Mouse (Mus musculus) limb, embryonic 13.5 days (tissue): ENCODE measurements at regions not wholly inside any gene's neighbourhood (a gene's known extent, or its start where the extent isn't known, plus 50 kb on each side); places are given as distances from the start of the nearest gene placed in this dataset.

ENCODE experiments used
- ATAC-seq: fragments of 200-750 bp; cut with Nextera tagmentation; 2 replicates; pipeline ENCODE4 v1.8.0; 2017; ENCODE audit warnings: low read depth, moderate number of reproducible peaks, moderate TSS enrichment; ENCODE audit not compliant: low FRiP score
- H3K27ac ChIP-seq: fragments of 300-500 bp; sonication (generic); 2 replicates; pipeline ENCODE4 v1.5.1; 2015; ENCODE audit warnings: inconsistent platforms, mild to moderate bottlenecking, moderate library complexity
- H3K27me3 ChIP-seq: fragments of 300-500 bp; sonication (generic); 2 replicates; pipeline ENCODE4 v1.6.1; 2015; ENCODE audit warnings: mild to moderate bottlenecking, inconsistent platforms
- H3K36me3 ChIP-seq: fragments of 300-500 bp; sonication (generic); 2 replicates; pipeline ENCODE4 v1.6.1; 2015; ENCODE audit warnings: inconsistent platforms, mild to moderate bottlenecking, moderate library complexity
- H3K4me1 ChIP-seq: fragments of 300-500 bp; sonication (generic); 2 replicates; pipeline ENCODE4 v1.6.1; 2015; ENCODE audit warnings: inconsistent platforms
- H3K4me2 ChIP-seq: fragments of 300-500 bp; sonication (generic); replicated peaks from 2 replicates; pipeline ENCODE4 v1.6.1; 2015; ENCODE audit warnings: inconsistent platforms, mild to moderate bottlenecking, moderate library complexity
- H3K4me3 ChIP-seq: fragments of 300-500 bp; sonication (generic); 2 replicates; pipeline ENCODE4 v1.5.1; 2015; ENCODE audit warnings: moderate library complexity, mild to moderate bottlenecking, inconsistent platforms
- H3K9ac ChIP-seq: fragments of 300-500 bp; sonication (generic); 2 replicates; pipeline ENCODE4 v1.6.1; 2015; ENCODE audit warnings: mild to moderate bottlenecking, inconsistent platforms
- H3K9me3 ChIP-seq: fragments of 300-500 bp; sonication (generic); 2 replicates; pipeline ENCODE4 v1.6.1; 2016; ENCODE audit warnings: inconsistent platforms
- WGBS: fragments of 180-500 bp; shearing (Covaris S2); methylation state at CpG from one replicate; pipeline ENCODE4 v1.1.7; 2015; 5-methylcytosine and 5-hydroxymethylcytosine counted together

DNA sequence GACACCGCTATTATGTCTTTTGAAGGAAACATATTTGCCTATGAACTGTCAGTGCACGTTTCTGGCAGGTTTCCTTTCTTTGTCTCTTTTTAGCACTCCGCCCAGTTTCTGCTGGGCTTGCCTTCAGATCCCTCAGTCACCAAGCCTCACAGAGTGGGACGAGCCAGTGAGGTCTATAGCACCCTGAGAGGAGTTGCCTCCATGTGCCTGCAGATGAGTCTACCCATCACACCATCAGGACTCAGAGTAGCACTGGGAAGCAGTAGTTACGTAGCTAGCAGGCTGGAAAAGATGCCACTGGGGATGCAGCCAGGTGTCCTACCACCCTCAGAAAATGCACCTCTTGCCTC, 141.5 kb upstream of the Smim15 start:
- H3K9me3 ChIP-seq = no peaks in the 10 kb centered on the region
- no peaks in the 10 kb centered on the region for H3K27me3 ChIP-seq
- H3K4me2 ChIP-seq = no peak overlapping the region
- WGBS = 85% methylated on average over 5 of the region's 5 CpGs
- no peaks in the 10 kb centered on the region for H3K36me3 ChIP-seq
- peaks cover 24% of the 10 kb centered on the region for H3K4me1 ChIP-seq
- no peak for ATAC-seq
- H3K9ac ChIP-seq = no peak overlapping the region
- no peak overlapping the region for H3K27ac ChIP-seq
- no peak overlapping the region for H3K4me3 ChIP-seq

DNA sequence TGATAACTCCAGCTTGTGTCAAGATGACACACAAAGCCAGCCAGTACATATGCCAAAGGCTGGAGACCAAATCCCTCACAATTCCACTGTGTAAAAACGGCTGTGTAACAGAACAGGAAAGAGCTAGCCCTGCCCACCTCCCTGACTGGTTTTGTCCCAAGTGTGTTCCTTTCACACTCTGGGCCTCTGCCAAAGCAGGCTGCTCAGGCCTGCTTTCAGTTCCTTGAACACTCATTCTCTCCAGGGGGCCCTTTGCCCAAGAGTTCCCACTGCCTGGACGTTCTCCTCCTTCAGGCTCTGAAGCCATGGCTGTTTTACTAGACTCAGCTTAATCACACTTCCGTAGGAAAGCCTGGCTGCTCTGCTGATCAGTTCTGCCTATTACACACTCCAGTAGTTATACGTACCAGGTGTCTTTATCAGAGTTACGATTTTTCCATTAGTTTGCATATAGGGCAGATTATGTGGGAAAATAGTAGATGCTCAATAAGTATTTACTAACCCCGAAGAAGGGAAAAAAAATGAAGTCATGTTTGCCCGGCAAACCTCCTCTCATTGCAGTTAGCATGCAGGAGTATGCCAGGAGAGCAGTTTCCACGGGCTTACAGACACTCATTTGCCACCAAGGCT, 144.5 kb upstream of the Smim15 start:
- peak; percentile 73; the same call in 1 of the 2 replicates for ATAC-seq
- 32% methylated on average over 8 of the region's 8 CpGs for WGBS
- Histone ChIP-seq H3K36me3 (no peaks in the 10 kb centered on the region), H3K9ac (no peak overlapping the region), H3K4me2 (no peak overlapping the region), H3K9me3 (no peaks in the 10 kb centered on the region), H3K27me3 (no peaks in the 10 kb centered on the region), H3K4me1 (peaks cover 24% of the 10 kb centered on the region), H3K27ac (peak overlapping the region; percentile 44; the same call in 1 of the 2 replicates), H3K4me3 (no peak overlapping the region)

- Histone ChIP-seq H3K4me1 (peaks cover 10% of the 10 kb centered on the region), H3K4me2 (no peak overlapping the region), H3K9ac (no peak overlapping the region), H3K4me3 (no peak overlapping the region), H3K27ac (no peak overlapping the region), H3K36me3 (no peaks in the 10 kb centered on the region), H3K27me3 (peaks cover 8% of the 10 kb centered on the region), H3K9me3 (no peaks in the 10 kb centered on the region)
- 58% methylated on average over 1 of the region's 1 CpGs for WGBS
- ATAC-seq = no peak
Observed at GRCm38 (mm10) chr13:107897646-107898045, 146.6 kb upstream of the Smim15 start.

DNA sequence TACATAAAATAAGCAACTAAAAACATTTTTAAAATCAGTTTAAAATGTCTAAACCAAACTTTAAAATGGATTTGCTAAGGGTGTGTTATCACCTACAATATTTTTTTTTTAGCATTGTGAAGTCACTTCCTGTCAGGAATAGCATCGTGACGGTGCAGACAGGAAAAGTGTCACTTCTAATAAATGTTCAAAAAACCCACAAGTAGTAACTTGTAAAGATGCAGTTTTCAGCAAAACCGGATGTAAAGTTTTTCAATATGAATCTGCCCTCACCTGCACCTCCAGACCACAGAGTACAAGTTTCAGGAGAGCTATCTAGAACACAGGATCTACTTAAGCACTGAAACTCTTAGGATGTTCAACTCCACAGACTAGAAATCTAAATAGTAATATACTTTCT, 147.1 kb upstream of the Smim15 start:
- Histone ChIP-seq H3K4me3 (no peak overlapping the region), H3K4me1 (peaks cover 12% of the 10 kb centered on the region), H3K9ac (no peak overlapping the region), H3K27me3 (peaks cover 12% of the 10 kb centered on the region), H3K9me3 (no peaks in the 10 kb centered on the region), H3K4me2 (no peak overlapping the region), H3K36me3 (no peaks in the 10 kb centered on the region), H3K27ac (no peak overlapping the region)
- 71% methylated on average over 3 of the region's 3 CpGs for WGBS
- ATAC-seq = no peak

DNA sequence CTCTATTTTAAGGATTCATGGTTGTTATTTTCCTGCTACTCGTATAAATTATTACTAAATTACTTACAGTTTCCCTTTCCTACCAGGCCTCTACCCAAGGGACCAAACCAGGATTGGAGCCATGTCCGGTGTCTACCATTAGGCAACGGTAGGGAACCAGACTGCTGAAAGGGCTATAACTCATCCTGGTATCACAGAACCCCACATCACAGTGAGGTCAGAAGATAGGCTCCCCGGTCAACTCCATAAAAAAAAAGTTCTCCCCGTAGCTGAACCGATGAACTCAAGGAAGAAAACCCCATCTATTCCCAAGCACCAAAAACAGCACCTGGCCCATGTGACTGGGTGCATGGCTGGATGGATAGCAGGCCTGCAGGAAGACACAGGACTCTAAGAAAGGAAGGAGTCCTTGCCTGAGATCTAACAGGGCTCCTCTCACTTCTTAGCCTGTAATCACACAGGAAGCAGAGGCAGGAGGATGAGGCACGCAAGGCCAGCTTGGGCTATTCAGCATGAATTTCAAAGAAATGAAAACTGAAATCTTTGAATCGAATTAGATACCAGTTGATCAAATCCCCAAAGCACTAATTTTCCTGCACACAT, 150.6 kb upstream of the Smim15 start:
- 86% methylated on average over 8 of the region's 8 CpGs for WGBS
- H3K4me1 ChIP-seq = peaks cover 12% of the 10 kb centered on the region
- no peak for ATAC-seq

GRCm38 (mm10) chr13:107893081-107893480, 151.2 kb upstream of the Smim15 start:
- Histone ChIP-seq H3K27ac (no peak overlapping the region), H3K4me2 (no peak overlapping the region), H3K27me3 (peaks cover 13% of the 10 kb centered on the region), H3K4me1 (peaks cover 14% of the 10 kb centered on the region), H3K9me3 (no peaks in the 10 kb centered on the region), H3K4me3 (no peak overlapping the region), H3K36me3 (no peaks in the 10 kb centered on the region), H3K9ac (no peak overlapping the region)
- 85% methylated on average over 4 of the region's 4 CpGs for WGBS
- no peak for ATAC-seq

More for the DNA sequence above, 150.6 kb upstream of the Smim15 start:
- no peak overlapping the region for H3K27ac ChIP-seq
- no peak overlapping the region for H3K4me2 ChIP-seq
- no peaks in the 10 kb centered on the region for H3K9me3 ChIP-seq
- no peak overlapping the region for H3K9ac ChIP-seq
- no peak overlapping the region for H3K4me3 ChIP-seq
- peaks cover 13% of the 10 kb centered on the region for H3K27me3 ChIP-seq
- no peaks in the 10 kb centered on the region for H3K36me3 ChIP-seq

- Histone ChIP-seq H3K27ac (no peak overlapping the region), H3K36me3 (no peaks in the 10 kb centered on the region), H3K4me1 (peaks cover 24% of the 10 kb centered on the region), H3K9me3 (no peaks in the 10 kb centered on the region), H3K27me3 (peaks cover 16% of the 10 kb centered on the region), H3K4me2 (peak overlapping the region; percentile 88), H3K9ac (peak overlapping the region; percentile 79), H3K4me3 (peak overlapping the region; percentile 80)
- WGBS = 13% methylated on average over 11 of the region's 11 CpGs
- no peak for ATAC-seq
Observed at GRCm38 (mm10) chr13:107891946-107892345, 152.3 kb upstream of the Smim15 start.

DNA sequence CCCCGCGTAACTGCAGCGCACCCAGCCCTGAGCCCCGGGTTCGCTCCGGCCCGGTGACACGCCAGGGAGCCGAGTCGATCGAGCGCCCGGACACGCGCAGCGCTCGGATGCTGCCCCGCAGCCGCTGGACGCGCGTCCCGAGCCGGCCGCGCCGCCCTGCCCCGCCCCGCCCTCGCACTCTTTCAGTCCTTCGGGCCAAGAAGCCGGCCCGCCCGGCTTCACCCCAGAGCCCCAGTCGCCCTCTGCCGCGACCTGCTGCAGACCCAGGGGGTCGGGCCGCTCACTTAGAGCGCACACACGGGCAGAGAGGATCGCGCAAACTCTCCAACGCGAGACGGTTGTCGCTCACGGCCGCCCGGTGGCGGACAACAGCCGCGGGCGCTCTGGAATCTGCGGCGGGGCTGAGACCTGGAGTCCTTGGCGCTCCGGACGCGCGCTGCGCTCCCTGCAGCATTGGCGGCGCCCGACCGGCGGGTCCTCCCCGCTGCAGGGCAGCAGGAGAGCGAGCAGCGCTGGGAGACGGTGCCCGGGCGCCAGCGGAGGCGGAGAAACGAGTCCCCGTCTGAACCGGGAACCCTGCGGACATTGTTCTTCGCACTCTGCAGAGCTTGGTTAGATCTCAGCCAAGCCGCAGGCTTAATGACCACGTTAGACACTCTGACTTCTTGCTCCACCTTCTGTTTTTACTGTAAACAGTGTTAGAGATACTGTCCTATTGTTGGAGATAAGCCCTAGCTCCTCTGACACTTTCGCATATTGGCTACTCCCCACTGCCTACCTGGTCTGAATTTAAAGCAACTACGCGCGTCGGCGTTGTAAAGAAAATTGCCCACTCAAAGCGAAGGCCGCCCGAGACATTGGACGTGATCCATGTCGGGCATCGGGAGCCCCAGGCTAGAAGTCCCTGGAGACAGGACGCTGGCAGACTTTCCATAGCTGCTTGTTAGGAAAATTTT, 153.1 kb upstream of the Smim15 start:
- peak overlapping the region; percentile 94 for H3K27ac ChIP-seq
- under 1% methylated on average over 95 of the region's 95 CpGs for WGBS
- peak; percentile 2 for ATAC-seq

DNA sequence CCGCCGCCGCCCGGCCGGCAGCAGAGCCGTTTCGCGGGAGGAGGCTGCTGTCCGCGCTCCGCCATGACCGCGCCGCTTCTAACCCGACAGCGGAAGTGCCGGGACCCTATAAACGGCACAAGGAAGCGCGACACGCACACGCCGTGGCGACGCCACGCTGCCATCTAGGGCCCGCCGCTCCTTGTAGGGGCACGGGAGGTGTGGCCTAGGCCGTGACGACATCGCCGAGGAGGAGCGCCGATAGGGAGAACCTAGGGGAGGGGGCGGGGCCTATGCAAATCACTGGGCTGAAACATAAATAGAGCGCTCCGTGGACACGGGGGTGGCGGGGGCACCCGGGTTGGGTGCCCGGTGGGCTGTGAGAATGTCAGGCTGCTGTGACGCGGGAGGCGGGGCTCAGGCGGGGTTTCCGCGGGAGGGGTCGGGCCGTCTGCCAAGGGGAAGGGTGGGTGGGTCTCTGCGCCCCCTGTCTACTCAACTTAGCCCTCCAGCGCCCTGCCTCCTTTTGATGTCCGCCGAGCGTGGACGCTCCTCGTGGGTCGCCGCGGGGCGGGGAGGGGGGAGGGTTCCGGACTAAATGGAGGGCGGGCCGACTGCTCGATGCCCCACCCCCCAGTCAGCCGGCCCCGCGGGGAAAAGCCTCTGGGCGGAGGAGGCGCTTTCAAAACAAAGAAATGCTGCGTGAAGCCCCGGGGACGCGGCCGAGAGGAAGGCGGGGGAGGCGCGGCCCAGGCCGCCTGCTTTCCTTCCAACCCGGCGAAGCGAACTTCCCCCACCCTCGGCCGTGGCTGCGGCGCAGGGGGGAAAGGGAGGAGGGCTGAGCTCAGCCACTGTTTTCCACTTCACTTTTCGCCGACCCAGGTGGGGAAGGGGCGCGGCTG, 154.0 kb upstream of the Smim15 start:
- under 1% methylated on average over 88 of the region's 90 CpGs for WGBS
- Histone ChIP-seq H3K4me3 (peak overlapping the region; percentile 80), H3K4me2 (peak overlapping the region; percentile 88), H3K27ac (peak overlapping the region; percentile 94), H3K36me3 (no peaks in the 10 kb centered on the region), H3K9ac (peak overlapping the region; percentile 80), H3K27me3 (peaks cover 16% of the 10 kb centered on the region), H3K4me1 (peaks cover 28% of the 10 kb centered on the region), H3K9me3 (no peaks in the 10 kb centered on the region)
- peak; percentile 95 for ATAC-seq

More for the DNA sequence above, 153.1 kb upstream of the Smim15 start:
- H3K4me2 ChIP-seq = peak overlapping the region; percentile 88
- H3K4me3 ChIP-seq = peak overlapping the region; percentile 80
- H3K9me3 ChIP-seq = no peaks in the 10 kb centered on the region
- H3K36me3 ChIP-seq = no peaks in the 10 kb centered on the region
- peaks cover 16% of the 10 kb centered on the region for H3K27me3 ChIP-seq
- peak overlapping the region; percentile 79 for H3K9ac ChIP-seq
- peaks cover 28% of the 10 kb centered on the region for H3K4me1 ChIP-seq

DNA sequence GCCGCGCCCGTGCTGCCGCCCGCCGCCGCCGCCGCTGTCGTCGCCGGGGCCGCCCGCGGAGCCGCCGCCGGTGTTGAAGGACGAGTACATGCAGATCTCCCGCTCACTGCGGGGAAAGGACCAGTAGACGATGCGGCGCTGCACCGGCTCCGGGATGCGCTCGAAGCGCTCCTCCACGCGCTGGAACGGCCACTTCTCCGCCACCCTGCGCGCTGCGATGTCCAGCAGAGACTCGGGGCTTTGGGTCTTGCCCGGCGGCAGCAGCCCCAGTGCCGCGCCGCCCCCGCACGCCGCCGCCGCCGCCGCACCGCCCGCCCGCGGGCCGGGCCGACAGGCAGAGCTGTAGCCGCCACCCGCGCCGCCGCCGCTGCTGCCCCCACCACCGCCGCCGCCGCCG, 154.7 kb upstream of the Smim15 start:
- 0% methylated on average over 53 of the region's 66 CpGs for WGBS

More for the DNA sequence above, 154.7 kb upstream of the Smim15 start:
- H3K4me3 ChIP-seq = peak overlapping the region; percentile 80
- peak overlapping the region; percentile 48; the same call in 1 of the 2 replicates for H3K27ac ChIP-seq
- peak overlapping the region; percentile 80 for H3K9ac ChIP-seq
- H3K4me2 ChIP-seq = peak overlapping the region; percentile 88
- H3K4me1 ChIP-seq = peaks cover 28% of the 10 kb centered on the region
- H3K27me3 ChIP-seq = peaks cover 16% of the 10 kb centered on the region
- no peaks in the 10 kb centered on the region for H3K9me3 ChIP-seq
- H3K36me3 ChIP-seq = no peaks in the 10 kb centered on the region
- peak; percentile 0 for ATAC-seq
